Mouse (Mus musculus) brown adipose tissue, adult 24 weeks (tissue): ENCODE measurements around the gene Slc22a17. TPM values are rescaled to one million over a fixed set of nuclear protein-coding genes. Genes with fewer than 3 reads are reported as not detected.
"Not testable (repeated sequence)": the region's sequence is repeated elsewhere in the genome, so short reads cannot be mapped to it uniquely, and the experiment has no call there.

Experiments used
- H3K27ac ChIP-seq: fragments of 200-500 bp; replicated peaks from 2 replicates; pipeline ENCODE4 v1.5.1; 2012; ENCODE audit warnings: low read depth, mild to moderate bottlenecking, low read length
- H3K4me1 ChIP-seq: fragments of 200-500 bp; 2 replicates; pipeline ENCODE4 v1.6.1; 2012; ENCODE audit warnings: low read length, mixed read lengths; ENCODE audit not compliant: control insufficient read depth, insufficient read depth, insufficient read length
- H3K4me3 ChIP-seq: fragments of 200-500 bp; 2 replicates; pipeline ENCODE4 v1.5.1; 2012; ENCODE audit warnings: low read depth, mild to moderate bottlenecking, low read length, moderate library complexity; ENCODE audit not compliant: insufficient read depth
- polyA plus RNA-seq: library from polyadenylated mRNA; stranded (reverse); fragments of >200 nt; gene quantifications from 2 replicates; pipeline ENCODE4 v1.2.4, GENCODE M21; 2012; ENCODE audit not compliant: missing spikeins, insufficient read depth, insufficient read length

Gene Slc22a17
- polyA plus RNA-seq: 4.9 and 6.6 TPM in 2 replicates

GRCm38 (mm10) chr14:54912886-54913285, at the start of gene Slc22a17:
TSS of gene Slc22a17 (minus strand) at chr14:54913132.
- H3K4me1 ChIP-seq: peaks cover 3% of the 10 kb centered on the region; the same call in 1 of the 2 replicates
- peak within 1 kb of the TSS; percentile 96 for H3K4me3 ChIP-seq
- H3K27ac ChIP-seq: no peak within 1 kb of the TSS

- no peaks in the 10 kb centered on the region for H3K4me1 ChIP-seq
- H3K4me3 ChIP-seq: no peak overlapping the region
- H3K27ac ChIP-seq: no peak overlapping the region
These were observed 49.8 kb upstream of the Slc22a17 start for GRCm38 (mm10) chr14:54962714-54963113.

GRCm38 (mm10) chr14:54961487-54961886, 48.6 kb upstream of the Slc22a17 start:
- no peak overlapping the region for H3K27ac ChIP-seq
- H3K4me3 ChIP-seq: no peak overlapping the region
- H3K4me1 ChIP-seq: no peaks in the 10 kb centered on the region

- Histone ChIP-seq H3K4me3 (no peak overlapping the region), H3K4me1 (no peaks in the 10 kb centered on the region), H3K27ac (no peak overlapping the region)
These were observed 47.8 kb upstream of the Slc22a17 start for GRCm38 (mm10) chr14:54960769-54961168.

GRCm38 (mm10) chr14:54959853-54960613, 47.1 kb upstream of the Slc22a17 start:
- not testable (repeated sequence) for H3K4me3 ChIP-seq, H3K4me1 ChIP-seq, H3K27ac ChIP-seq

- no peak overlapping the region for H3K4me3 ChIP-seq
- H3K4me1 ChIP-seq: no peaks in the 10 kb centered on the region
- no peak overlapping the region for H3K27ac ChIP-seq
These were observed 46.3 kb upstream of the Slc22a17 start for GRCm38 (mm10) chr14:54959197-54959596.

- Histone ChIP-seq H3K27ac (no peak overlapping the region), H3K4me1 (no peaks in the 10 kb centered on the region), H3K4me3 (no peak overlapping the region)
These were observed 45.6 kb upstream of the Slc22a17 start for GRCm38 (mm10) chr14:54958503-54958902.

- H3K4me3 ChIP-seq: no peak overlapping the region
- H3K27ac ChIP-seq: no peak overlapping the region
- H3K4me1 ChIP-seq: no peaks in the 10 kb centered on the region
These were observed 43.6 kb upstream of the Slc22a17 start for GRCm38 (mm10) chr14:54956533-54956932.

- no peaks in the 10 kb centered on the region for H3K4me1 ChIP-seq
- H3K4me3 ChIP-seq: no peak overlapping the region
- no peak overlapping the region for H3K27ac ChIP-seq
These were observed 42.5 kb upstream of the Slc22a17 start for GRCm38 (mm10) chr14:54955481-54955880.

- Histone ChIP-seq H3K4me1 (no peaks in the 10 kb centered on the region), H3K4me3 (no peak overlapping the region), H3K27ac (no peak overlapping the region)
These were observed 41.5 kb upstream of the Slc22a17 start for GRCm38 (mm10) chr14:54954474-54954873.

GRCm38 (mm10) chr14:54953664-54954206, 40.8 kb upstream of the Slc22a17 start:
- Histone ChIP-seq H3K27ac (no peak overlapping the region), H3K4me1 (no peaks in the 10 kb centered on the region), H3K4me3 (no peak overlapping the region)

- H3K27ac ChIP-seq: no peak overlapping the region
These were observed 38.7 kb upstream of the Slc22a17 start for GRCm38 (mm10) chr14:54951587-54951986.

GRCm38 (mm10) chr14:54950493-54950892, 37.6 kb upstream of the Slc22a17 start:
- Histone ChIP-seq H3K4me1 (no peaks in the 10 kb centered on the region), H3K4me3 (no peak overlapping the region), H3K27ac (no peak overlapping the region)

More at GRCm38 (mm10) chr14:54951587-54951986, 38.7 kb upstream of the Slc22a17 start:
- Histone ChIP-seq H3K4me1 (no peaks in the 10 kb centered on the region), H3K4me3 (no peak overlapping the region)

GRCm38 (mm10) chr14:54948781-54949180, 35.8 kb upstream of the Slc22a17 start:
- Histone ChIP-seq H3K4me3 (no peak overlapping the region), H3K27ac (no peak overlapping the region)

GRCm38 (mm10) chr14:54947008-54947407, 34.1 kb upstream of the Slc22a17 start:
- not testable (repeated sequence) for H3K4me1 ChIP-seq, H3K27ac ChIP-seq, H3K4me3 ChIP-seq

More at GRCm38 (mm10) chr14:54948781-54949180, 35.8 kb upstream of the Slc22a17 start:
- H3K4me1 ChIP-seq: no peaks in the 10 kb centered on the region
